Mouse (Mus musculus) small intestine, adult 2 months (tissue): ENCODE measurements around the gene Zic2.

Source experiments
- CTCF ChIP-seq: fragments of 200-500 bp; IDR thresholded peaks from 2 replicates; pipeline ENCODE4 v1.5.1; 2012; ENCODE audit warnings: low read depth, mild to moderate bottlenecking, control low read depth, inconsistent platforms, low read length, moderate library complexity, mixed read lengths; ENCODE audit not compliant: insufficient replicate concordance, insufficient read length; ENCODE audit errors: extremely low read depth
- POLR2A ChIP-seq: fragments of 200-500 bp; IDR thresholded peaks from 2 replicates; pipeline ENCODE4 v1.6.1; 2012; ENCODE audit warnings: low read depth, mild to moderate bottlenecking, control low read depth, inconsistent platforms, low read length, moderate library complexity

DNA sequence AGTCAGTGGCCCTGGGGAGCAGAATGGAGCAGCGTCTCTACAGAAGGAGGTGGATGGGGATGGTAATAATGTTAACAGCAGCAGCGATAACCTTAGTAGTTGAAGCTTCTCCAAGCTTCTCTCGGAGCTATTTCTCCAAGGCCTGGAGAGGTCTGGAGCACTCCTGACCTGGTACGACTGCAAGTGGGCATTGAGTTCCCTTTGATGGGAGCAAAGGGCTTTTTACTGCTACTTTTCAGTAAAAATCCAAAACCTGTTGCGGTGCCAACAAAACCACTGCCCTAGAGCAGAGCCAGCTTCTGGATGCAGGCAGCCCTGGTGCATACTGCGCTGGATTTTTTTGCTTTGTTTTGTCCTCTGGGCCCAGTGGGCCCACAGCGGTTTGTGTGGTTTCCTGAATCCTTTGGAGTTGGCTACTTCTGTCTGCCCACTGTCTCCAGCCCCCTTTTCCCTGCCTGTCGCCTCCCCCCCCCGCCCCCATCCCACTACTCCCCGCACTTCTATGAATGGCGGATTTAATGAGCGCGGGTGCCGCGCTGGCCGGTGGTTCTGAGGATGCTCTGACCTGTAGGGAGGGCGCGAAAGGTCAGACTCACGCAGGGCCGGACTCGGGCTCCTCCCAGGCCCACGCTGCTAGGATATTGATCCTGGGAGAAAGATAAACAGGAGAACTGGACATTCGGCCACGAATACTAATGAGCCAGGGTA lies 9.8 kb downstream of the Zic2 start:
- TF ChIP-seq CTCF: no peak
- no peak for TF ChIP-seq POLR2A
